Mouse (Mus musculus) adrenal gland, postnatal 14 days (tissue): ENCODE measurements around the gene Tenm4. TPM values are rescaled to one million over a fixed set of nuclear protein-coding genes. Genes with fewer than 3 reads are reported as not detected.

ENCODE experiments used
- DNase-seq: peaks from one replicate; pipeline ENCODE4 v3.0.0; 2021; ENCODE audit warnings: mixed read lengths
- total RNA-seq: library from RNA; stranded (reverse); gene quantifications from 2 replicates; pipeline ENCODE4 v1.2.3, GENCODE M21; 2021

Gene Tenm4
- total RNA-seq, 1 experiment from 2014 or later: 15.6 TPM

- no peak for DNase-seq
Observed at GRCm38 (mm10) chr7:96777938-96778600, 607.0 kb downstream of the Tenm4 start.

DNA sequence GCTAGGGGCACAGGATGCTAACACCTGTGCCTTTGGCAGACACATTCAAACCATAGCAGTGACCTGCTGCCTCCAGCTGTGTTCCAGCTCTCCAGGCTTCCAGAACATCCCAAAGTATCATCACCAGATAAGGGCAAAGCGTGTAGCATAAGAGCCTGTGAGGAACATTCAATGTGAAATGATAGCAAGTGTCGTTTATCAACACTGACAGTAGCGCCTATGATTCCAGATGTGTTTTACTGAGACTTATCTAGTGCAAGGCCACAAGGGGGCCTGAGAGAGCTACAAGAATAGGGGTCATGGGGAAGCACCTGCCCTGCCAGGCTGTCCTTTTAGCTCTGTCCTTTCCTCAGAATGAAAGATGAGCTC is 607.5 kb downstream of the Tenm4 start:
- peak; percentile 72 for DNase-seq

GRCm38 (mm10) chr7:96780556-96780955 is 609.5 kb downstream of the Tenm4 start:
- no peak for DNase-seq

DNA sequence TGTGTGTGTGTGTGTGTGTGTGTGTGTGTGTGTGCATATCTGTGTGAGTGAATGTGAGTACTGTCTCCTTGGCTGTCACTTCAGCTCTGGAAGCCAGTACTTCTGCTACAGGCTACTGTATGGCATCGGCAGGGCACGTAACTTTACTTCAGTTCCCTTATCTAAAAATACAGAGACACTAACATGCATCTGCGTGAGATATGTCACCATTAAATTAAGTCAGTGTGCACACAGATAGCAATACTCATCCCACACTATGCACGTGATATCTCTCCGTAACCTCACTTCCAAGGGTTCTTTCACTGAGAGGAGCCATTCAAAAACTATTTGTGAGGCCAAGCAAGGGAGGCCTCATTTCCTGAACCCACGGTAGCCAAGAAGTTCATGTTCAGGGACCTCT is 610.0 kb downstream of the Tenm4 start:
- no peak for DNase-seq

- no peak for DNase-seq
Observed at GRCm38 (mm10) chr7:96782686-96783085, 611.6 kb downstream of the Tenm4 start.

DNA sequence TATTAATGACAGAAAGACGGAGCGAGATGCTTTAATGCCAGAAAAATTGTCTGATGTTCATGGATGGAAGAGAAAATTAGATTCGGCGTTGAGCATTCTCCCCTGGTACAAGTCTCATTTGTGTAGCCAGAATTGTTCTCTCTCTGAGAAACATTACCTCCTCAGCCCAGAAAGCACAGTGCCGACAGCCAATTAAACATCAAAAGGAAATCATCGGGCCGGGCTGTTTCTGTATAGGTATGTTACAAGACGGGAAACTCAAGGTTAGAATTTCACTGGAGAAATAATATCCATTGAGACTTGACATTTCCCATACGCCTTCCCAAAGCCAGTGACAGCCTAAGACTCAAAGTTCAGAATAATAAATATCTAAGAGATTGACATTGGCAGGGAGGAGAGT is 614.8 kb downstream of the Tenm4 start:
- no peak for DNase-seq

DNA sequence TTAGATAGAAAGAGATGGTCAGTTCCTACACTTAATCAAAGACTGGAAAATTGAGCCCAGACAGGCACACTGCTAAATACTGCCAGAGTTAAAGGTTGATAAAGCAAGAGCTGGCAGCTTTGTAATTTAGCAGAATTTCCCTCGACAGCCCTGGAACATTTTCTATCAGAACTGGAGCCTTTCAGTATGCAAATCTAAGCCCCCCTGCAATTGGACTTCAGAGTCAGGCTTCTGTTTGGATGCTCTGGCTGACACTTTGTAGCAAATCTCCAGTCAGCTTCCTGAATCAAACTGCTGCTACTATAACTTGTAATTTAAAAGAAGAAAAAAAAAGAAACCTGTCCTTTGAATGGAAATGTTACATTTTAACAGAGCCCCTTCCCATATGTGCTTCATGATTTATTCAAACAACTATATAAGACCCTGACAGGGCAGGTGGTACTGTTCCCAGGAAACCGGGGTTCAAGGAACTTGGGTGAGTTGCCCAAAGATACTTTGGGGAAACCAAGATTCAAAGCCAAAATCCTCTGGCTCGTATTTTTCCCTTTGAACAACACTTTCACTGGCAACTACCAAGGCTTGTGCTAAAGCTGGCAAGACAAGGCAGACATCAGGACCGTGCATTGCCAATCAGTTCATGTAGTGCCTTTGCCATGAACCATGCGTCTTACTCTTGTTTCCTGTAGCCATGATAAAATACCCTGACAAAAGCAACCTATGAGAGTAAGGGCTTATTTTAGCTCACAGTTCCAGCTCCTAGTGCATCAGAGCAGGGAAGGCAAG is 615.4 kb downstream of the Tenm4 start:
- no peak for DNase-seq

GRCm38 (mm10) chr7:96788135-96788534 is 617.1 kb downstream of the Tenm4 start:
- DNase-seq: no peak

GRCm38 (mm10) chr7:96790326-96790725 is 619.3 kb downstream of the Tenm4 start:
- no peak for DNase-seq

GRCm38 (mm10) chr7:96792456-96793229 is 621.6 kb downstream of the Tenm4 start:
- DNase-seq: no peak

DNA sequence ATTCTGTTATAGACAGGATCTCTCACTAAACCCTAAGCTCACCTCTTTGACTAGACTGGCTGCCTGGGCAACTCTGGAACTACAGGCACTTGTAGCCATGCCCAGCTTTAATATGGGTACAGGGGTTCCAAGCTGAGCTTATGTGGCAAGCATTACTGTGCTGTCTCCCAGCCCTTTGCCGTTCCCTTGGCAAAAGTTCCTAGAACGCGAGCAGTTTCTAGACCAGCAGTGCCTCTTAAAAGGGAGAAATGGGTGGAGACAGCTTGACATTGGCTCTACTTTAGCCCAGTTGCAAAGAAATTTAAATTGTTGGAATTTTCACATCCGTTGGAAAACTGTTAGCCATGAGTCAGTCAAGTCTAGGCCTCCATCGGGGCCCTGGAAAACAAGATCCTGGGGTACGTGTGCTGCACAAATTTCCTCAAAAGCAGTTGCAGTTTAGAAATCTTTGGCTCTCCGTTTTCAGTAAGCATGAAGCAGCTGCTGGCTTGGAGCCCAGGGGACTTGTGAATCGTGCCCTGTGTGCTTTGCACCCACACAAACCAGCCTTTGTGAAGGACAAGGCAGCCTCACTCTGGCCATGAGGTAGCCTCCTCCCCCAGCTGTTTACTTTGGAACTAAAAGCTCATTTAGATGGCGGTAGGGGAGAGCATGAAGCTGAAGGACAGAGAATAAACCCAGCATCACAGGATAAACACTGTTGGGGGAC is 625.1 kb downstream of the Tenm4 start:
- DNase-seq: peak; percentile 93

GRCm38 (mm10) chr7:96796788-96797485 is 625.9 kb downstream of the Tenm4 start:
- peak; percentile 82 for DNase-seq

GRCm38 (mm10) chr7:96797716-96798332 is 626.8 kb downstream of the Tenm4 start:
- DNase-seq: no peak

GRCm38 (mm10) chr7:96799816-96800215 is 628.8 kb downstream of the Tenm4 start:
- no peak for DNase-seq

- DNase-seq: peak; percentile 73
Observed at GRCm38 (mm10) chr7:96801368-96801767, 630.3 kb downstream of the Tenm4 start.

GRCm38 (mm10) chr7:96802216-96802615 is 631.2 kb downstream of the Tenm4 start:
- no peak for DNase-seq

DNA sequence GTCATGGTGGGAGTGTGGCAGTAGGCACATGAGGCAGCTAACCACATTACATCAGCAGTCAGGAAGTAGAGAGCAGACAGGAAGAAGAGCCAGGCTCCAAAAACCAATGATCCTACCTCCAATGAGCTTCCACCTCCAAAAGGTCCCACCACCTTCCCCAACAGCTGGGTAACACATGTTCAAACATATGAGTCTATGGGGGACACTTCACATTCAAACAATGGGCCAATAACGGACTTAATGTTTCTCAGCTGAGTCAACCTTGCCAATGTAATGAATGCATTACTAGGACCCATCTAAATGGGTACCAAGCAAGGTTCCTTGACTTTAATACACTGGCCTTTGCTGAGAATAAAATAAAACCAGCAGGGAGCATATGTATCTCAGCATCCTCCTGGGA is 635.5 kb downstream of the Tenm4 start:
- DNase-seq: no peak

DNA sequence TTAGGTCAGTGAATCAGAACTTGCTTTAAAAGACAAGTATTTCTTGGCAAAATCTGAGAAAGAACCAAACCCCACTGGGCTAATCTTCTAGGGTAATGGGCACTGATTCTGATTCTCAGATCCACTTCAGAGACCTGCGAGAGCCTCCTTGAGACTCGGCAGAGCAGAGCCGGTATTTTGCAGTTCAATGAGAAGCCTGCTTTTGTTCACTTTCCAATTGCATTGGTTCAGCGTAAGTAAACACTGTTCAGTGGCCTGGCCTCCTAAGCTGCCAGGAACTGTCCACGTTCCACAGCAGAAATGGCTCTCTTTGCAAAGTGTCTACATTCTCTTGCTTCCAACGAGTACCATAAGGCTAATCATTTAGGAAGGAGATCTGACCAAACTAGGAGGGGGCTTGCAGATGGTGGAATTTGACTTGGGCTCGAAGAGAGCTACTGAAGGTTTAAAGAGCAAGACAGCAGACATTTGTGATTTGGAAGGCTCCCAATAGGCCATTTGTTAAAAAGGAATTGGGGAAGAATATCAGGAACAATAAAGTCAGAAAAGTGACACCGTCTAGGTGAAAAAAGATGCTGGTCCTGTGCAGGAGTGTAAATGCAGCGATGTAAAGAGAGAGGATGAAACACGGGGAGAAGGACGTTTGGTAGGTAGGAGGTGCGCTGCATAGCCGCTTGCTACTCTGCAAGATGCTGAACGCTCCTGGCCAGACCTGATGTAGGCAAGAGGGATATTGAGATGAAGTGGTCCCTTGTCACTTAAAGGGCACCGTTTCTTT is 636.4 kb downstream of the Tenm4 start:
- DNase-seq: no peak

DNA sequence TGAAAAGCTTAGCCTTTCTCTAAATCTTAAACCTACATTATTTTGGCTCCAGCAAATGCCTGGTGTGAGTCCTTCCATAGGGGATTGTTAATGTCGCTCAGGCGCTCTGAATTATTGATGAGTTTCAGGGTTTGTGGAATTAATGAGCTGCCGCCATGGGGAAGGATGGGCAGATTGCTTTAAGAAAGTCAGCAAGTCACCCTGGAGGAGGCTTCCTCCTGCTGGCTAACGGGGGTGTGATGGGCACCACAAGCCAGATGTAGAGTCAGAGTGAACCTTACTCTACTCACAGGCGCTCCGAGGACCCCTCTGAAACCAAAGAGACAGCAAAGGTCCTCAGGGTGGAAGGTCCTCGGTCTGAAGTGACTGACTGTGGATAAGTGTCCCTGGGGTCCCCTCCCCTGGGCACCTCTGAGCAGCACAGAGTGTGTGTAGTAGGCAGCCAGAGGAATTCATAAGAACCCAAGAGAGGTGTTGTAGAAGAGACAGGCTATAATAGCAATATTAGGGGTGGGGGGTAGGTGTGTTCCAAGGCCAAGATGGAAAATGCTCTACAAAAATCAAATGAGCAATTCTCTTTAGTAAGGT is 637.1 kb downstream of the Tenm4 start:
- DNase-seq: no peak

DNA sequence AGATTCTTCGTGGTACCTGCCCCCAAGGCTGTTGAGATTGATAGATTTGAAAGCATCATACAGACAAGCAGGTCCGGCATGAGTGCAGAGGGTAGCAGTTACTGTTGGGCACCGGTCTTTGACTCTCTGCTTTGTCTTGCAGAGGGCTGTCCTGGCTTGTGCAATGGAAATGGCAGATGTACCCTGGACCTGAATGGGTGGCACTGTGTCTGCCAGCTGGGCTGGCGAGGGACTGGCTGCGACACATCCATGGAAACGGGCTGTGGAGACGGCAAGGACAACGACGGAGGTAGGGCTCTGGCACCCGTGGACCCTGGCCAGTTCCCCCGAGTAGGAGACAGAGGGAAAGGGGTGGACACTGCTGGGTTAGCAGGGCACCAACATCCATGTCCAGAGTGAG is 640.6 kb downstream of the Tenm4 start:
- DNase-seq: no peak
